Mouse (Mus musculus): Measurements from ENCODE around the gene Nlrp3.
A peak's percentile ranks its signal among the peaks of the same experiment; 100 is the strongest.
"Not testable (repeated sequence)": the region's sequence is repeated elsewhere in the genome, so short reads cannot be mapped to it uniquely, and the experiment has no call there.

The Nlrp3 gene

GRCm38 (mm10) chr11:59531562-59531961, 9.8 kb upstream of the Nlrp3 start:
- DNase-seq (ENCODE audit: low read depth, low spot score), result no peak

DNA sequence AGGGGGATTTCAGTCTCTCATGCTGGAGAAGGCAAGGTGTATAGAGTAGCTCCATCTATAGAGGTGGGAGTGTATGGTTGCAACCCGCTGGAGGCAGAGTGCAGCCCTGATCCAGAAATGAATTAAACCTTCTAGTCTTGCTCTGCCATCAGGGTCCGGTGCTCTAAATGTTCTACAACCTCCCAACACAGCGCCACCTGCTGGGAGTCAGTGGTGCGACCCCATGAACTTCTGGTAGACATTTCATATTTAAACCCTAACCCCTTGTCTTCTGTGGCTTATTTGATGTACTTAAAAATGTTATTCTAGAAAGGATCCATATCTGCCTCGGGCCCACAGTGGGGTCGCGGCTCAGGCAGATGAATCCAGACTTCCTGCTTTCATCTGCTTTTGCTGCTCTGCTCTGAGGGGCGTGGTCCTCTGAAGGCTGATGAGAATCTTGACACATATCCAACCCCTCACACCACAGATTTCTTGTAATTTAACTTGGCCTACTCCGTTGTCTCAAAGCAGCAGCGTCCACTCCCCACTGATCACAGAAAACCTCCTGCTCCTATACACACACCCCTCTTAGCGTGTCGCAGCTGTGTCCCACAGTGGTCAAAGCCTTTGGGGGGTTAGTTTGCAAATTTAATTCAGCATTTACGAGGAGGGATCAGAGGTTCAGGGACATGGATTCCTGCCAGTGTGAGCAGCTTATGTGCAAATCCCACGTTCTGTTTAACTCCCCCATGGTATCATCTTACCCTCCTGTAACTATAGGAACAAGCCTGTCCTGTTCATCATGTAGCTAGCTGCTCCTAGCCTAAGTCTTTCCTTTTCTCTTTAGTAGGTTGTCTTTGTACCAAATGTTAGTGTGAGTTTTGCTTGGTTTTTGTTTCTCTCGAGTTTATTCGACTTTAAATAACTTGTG, 3.9 kb upstream of the Nlrp3 start:
- no peak for DNase-seq (ENCODE audit: low read depth, low spot score)

DNA sequence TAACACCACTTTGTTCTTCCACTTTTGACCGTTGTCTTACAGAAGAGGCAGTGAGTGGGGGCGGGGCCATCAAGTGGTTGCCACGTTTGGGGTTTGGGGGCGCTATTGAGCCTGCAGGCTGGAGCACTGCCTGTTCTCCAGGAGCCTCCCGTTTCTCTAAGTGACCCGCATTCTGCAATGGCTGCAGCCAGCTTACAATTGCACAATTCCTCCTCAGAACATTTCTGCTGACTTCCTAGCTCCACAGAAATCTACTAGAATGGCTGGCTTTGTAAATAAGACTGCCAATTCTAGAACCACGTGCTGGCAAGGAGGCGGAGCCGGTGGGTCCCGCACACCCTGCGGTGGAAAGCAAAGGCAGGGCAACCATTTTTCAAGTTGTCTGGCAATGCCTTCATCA, 3.0 kb upstream of the Nlrp3 start:
- peak; percentile 58 for DNase-seq (ENCODE audit: low read depth, low spot score)

GRCm38 (mm10) chr11:59540123-59540522, 1.2 kb upstream of the Nlrp3 start:
- no peak for DNase-seq (ENCODE audit: low read depth, low spot score)

DNA sequence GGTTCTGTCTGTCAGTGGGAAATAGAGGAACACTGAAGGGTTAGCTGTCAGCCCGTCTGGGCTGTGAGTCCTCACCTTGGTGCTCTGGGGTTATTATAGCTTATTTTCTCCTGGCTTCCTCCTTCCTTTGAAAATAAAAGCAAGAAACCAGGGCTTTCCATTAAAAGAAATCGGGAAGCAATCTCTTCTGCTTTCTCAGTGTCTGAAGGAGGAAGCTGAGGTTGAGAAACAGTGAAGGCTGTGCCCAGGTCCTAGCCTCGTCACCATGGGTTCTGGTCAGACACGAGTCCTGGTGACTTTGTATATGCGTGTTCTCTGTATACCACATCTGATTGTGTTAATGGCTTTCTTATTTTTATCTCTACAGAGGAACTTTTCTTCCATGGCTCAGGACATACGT, 1.1 kb downstream of the Nlrp3 start:
- peak; percentile 21 for DNase-seq (ENCODE audit: low read depth, low spot score)

DNA sequence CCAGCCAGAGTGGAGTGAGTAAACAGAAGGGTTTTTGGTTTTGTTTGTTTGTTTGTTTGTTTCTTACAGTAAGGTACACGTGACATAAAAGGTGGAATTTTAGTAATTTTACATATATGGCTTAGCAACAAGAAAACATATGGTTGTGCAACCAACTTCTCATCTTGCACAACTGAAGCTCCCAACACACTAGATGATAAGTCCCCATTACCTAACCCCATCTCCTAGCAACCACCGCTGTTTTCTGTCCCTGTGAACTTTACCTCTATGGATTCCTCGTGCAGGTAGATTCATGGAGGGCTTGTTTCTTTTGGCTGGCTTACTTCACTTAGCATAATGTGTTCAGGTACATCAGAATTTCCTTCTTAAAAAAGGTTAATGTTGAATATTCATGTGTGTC, 2.0 kb downstream of the Nlrp3 start:
- DNase-seq (ENCODE audit: low read depth, low spot score), result no peak

DNA sequence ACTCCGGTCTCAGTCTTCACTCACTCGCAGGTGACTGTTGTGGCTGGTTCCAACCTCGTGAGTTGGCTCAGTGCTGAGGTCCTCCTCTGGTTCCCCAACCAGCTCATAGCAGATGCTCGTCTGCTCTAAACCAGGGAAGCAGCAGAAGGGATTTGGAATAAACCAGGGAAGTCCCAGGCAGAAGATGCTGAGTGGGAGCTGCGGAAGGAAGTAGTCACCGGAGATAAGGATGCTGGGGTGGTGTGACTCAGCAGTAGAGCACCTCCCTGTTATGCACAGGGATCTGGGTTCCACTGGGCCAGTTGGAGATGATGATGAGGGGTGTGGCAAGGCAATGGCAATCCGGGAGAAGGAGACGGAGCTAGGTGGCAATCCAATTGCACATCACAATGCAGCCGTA, 2.6 kb downstream of the Nlrp3 start:
- no peak for DNase-seq (ENCODE audit: low read depth, low spot score)

GRCm38 (mm10) chr11:59554127-59554526, 12.8 kb downstream of the Nlrp3 start:
- no peak for DNase-seq (ENCODE audit: low read depth, low spot score)

- DNase-seq (ENCODE audit: low read depth, low spot score), result no peak
These were observed 13.2 kb downstream of the Nlrp3 start for GRCm38 (mm10) chr11:59554535-59554934.

GRCm38 (mm10) chr11:59560906-59561305, 19.5 kb downstream of the Nlrp3 start:
- DNase-seq (ENCODE audit: low read depth, low spot score), result no peak

GRCm38 (mm10) chr11:59562336-59562735, 21.0 kb downstream of the Nlrp3 start:
- DNase-seq (ENCODE audit: low read depth, low spot score), result no peak

DNA sequence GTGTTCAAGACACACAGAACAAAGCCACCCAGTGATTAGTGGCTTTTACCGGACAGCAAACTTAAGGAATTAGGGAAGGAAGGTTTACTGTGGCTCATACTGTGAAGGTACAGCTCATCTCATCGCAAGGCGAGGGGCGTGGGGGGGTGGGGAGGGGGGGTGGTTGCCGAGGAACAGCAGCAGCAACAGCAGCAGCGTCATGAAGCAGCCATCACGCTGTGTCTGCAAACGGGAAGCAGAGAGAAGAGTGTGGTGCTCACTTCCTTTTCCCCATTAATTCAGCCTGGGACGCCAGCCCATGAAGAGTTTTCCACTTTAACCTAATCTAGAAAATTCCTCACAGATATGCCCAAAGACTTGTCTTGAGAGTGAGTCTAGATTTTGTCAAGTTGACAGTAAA, 21.5 kb downstream of the Nlrp3 start:
- DNase-seq (ENCODE audit: low read depth, low spot score), result no peak

DNA sequence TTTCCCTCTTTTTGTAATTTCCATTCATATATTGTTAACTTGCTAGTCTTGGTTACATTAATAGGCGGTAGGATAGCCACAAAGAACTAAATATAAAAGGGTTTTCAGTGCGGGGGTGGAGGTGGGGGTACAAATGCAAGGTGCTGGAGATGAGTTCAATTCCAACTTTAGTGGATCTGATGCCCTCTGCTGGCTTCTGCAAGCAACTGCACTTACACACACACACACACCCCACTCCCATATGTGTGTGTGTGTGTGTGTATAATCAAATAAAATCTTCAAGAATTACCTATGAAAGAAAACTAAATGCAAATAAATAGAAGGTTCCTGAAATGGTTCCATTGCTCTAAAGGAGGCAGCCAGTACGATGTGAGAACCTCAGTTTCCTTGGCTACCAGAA, 27.9 kb downstream of the Nlrp3 start:
- peak; percentile 11 for DNase-seq (ENCODE audit: low read depth, low spot score)

GRCm38 (mm10) chr11:59575726-59576125, 34.4 kb downstream of the Nlrp3 start:
- DNase-seq (ENCODE audit: low read depth, low spot score), result no peak

DNA sequence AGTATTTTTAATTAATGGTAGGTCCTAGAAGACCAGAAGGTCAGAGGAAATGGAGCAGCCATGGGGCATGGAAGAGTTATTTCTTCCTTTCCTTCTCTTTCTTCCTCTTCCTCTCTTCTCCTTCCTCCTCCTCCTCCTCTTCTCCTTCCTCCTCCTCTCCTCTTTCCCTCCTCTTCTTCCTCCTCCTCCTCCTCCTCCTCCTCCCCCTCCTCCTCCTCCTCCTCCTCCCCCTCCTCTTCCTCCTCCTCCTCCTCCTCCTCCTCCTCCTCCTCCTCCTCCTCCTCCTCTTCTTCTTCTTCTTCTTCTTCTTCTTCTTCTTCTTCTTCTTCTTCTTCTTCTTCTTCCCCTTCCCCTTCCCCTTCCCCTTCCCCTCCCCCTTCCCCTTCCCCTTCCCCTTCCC, 34.8 kb downstream of the Nlrp3 start, which contains the start of gene Olfr222:
Gene Olfr222, minus strand, starts transcription at position 101 of the 400 bp plus-strand sequence.
- not testable (repeated sequence) for DNase-seq (ENCODE audit: low read depth, low spot score)

DNA sequence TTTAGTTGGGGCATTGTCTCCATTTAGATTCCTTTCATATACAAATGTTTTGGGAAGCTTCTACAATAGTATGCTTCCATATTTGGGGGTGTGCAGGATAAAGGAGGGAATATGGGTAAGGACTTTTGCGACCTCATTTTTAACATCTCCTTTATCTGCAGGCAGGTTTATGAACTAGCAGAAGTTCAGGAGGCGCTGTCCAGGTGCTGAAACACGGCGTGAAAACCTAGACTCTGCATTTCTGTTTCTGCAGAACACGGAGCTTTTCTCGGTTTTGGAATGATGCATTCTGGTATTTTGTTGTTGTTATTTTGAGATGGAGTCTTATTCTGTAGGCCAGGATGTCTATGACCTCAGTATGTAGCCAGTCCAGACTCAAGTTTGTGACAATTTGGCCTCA, 43.2 kb downstream of the Nlrp3 start:
- no peak for DNase-seq (ENCODE audit: low read depth, low spot score)

DNA sequence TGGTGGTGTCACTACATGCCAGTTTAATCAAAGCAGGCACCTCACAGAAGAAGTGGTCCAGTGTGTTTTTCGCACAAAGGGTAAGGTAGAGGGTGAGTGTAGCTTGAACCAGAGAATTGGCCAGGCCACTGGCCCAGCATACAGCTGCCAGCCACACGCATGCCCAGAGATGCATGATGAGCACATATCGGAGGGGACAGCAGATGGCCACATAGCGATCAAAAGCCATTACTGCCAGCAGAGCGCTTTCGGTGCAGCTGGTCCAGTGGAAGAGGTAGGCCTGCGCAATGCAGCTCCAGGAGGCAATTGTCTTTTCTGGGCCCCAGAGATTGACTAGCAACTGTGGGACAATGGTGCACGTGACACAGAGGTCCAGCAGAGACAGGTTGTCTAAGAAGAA, 48.1 kb downstream of the Nlrp3 start:
- DNase-seq (ENCODE audit: low read depth, low spot score), result no peak

DNA sequence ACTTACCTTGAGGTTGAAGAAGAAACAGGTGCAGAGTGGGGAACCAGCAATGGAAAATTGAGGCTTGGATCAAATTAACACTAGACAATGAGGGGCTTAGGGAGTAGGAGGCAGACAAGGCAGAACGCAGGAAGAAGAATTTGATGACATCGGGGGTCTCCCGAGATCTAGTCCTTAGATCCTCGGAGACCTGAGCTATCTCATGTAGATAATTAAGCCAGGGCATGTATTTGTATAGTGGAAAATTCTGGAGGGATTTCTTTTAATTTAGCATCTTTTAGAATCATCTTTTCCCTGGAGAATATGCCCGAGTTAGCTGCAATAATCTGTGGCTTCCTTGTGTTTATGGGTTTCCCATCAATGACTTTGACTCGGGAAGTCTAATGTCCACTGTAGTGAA, 51.8 kb downstream of the Nlrp3 start, which contains the start of gene Olfr223:
Gene Olfr223, minus strand, starts transcription at position 101 of the 400 bp plus-strand sequence.
- DNase-seq (ENCODE audit: low read depth, low spot score), result no peak

DNA sequence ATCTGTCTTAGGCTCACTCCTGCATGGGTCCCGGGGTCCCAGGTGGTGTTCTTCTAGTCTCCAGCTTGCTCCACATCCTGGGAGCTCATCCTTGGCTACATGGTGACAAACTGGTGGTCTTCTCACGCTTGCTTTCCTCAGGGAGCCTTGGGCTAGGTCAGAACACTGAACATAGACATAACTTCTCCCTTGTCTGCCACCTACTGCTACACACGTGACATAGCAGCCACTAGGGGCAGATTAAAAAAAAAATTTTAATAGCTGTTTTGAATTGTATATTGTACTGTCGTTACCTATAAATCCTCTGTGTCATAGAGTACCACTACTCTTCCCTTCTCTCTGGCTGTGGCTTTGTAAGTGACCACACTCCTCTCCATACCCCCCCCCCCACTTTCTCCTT, 54.7 kb downstream of the Nlrp3 start:
- no peak for DNase-seq (ENCODE audit: low read depth, low spot score)

DNA sequence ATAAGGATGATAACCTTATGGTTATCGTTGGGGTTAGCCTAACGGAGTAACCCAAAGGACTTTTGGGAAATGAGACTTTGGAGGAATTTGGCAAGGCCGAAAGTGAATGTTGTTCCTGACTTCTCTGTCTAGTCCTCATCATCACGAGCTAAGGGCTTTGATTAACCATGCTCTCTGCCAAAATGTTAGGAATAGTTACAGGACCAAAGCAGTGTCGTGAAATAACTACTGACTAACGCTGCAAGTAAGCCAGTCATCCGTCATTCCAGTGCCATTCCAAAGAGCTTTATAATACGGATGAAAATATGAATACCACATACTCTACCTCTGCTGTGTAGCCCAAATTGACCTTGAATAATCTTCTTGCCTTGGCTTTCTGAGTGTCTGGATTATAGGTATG, 55.6 kb downstream of the Nlrp3 start:
- no peak for DNase-seq (ENCODE audit: low read depth, low spot score)

- no peak for DNase-seq (ENCODE audit: low read depth, low spot score)
These were observed 57.8 kb downstream of the Nlrp3 start for GRCm38 (mm10) chr11:59599211-59599610.

DNA sequence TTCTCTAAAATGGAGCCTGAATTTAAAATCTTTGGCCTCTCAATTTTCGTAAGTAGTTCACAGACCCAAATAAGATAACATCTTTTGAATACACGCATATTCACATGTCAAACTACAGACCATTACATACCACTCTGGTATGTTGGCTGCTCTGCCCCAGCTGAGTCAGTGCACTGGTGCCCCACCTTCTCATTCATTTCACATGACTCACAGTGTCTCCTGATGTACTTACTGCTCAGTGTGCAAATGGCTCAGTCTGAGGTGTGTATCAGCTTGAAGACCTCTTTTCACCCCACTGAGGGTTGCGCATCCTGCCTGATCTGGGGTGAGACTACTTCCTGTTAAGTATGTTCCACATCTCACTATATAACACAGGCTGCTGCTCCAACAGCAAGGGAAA, 59.5 kb downstream of the Nlrp3 start:
- peak; percentile 13 for DNase-seq (ENCODE audit: low read depth, low spot score)

GRCm38 (mm10) chr11:59602287-59602686, 60.9 kb downstream of the Nlrp3 start:
- DNase-seq (ENCODE audit: low read depth, low spot score), result no peak

Measured in skeletal muscle tissue, adult 2 months (tissue).